Mouse (Mus musculus): Measurements from ENCODE around the gene 4632433K11Rik. TPM values are rescaled to one million over a fixed set of nuclear protein-coding genes. Genes with fewer than 3 reads are reported as not detected.
A peak's percentile ranks its signal among the peaks of the same experiment; 100 is the strongest.

The 4632433K11Rik gene
- total and polyA plus RNA-seq, 3 experiments = not detected

GRCm38 (mm10) chr7:5014251-5015117 is 19.4 kb upstream of the 4632433K11Rik start, which contains the start of the genes Zfp524 and Fiz1:
Zfp524 (plus strand) TSS chr7:5014415.
Fiz1 (minus strand) TSS chr7:5014697.
- peak within 1 kb of the TSS; percentile 77 for H3K4me2 ChIP-seq (ENCODE audit: insufficient read depth, low read depth, poor library complexity, severe bottlenecking)
- H3K9me3 ChIP-seq (replicated peaks; ENCODE audit: low read length) = peaks cover 6% of the 10 kb centered on the region
- H3K9ac ChIP-seq (ENCODE audit: insufficient read depth, low read depth) = peak within 1 kb of the TSS; percentile 97
- peak within 1 kb of the TSS; percentile 75 to 81 (median 78) for H3K4me3 ChIP-seq (replicated peaks in 1 of 3; ENCODE audit: low read depth in 2 of 3, low read length in 2 of 3, poor library complexity in 1 of 3)
- peak; percentile 97 for DNase-seq (ENCODE audit: extremely low read depth)
- peak; percentile 82 for TF ChIP-seq NRF1 (IDR thresholded peaks at IDR 0.05; ENCODE audit: low read depth, low read length)
- TF ChIP-seq POLR2A (IDR thresholded peaks at IDR 0.05; ENCODE audit: low read depth, low read length) = peak; percentile 83
- TF ChIP-seq TCF12 (IDR thresholded peaks at IDR 0.05; ENCODE audit: low read depth, low read length) = peak; percentile 65
- peak; percentile 42; the same call in 1 of the 2 replicates for TF ChIP-seq ZNF384 (IDR thresholded peaks at IDR 0.05; ENCODE audit: low read depth, low read length)
- TF ChIP-seq RCOR1 (conservative IDR thresholded peaks at IDR 0.05; ENCODE audit: low read depth, low read length) = peak; percentile 99
- TF ChIP-seq RAD21 (IDR thresholded peaks at IDR 0.05; ENCODE audit: low read depth, low read length) = no peak
- TF ChIP-seq MAFK (IDR thresholded peaks at IDR 0.05; ENCODE audit: insufficient replicate concordance, low read length) = no peak
- peak; percentile 43 for TF ChIP-seq IRF4 (IDR thresholded peaks at IDR 0.05; ENCODE audit: low read depth, low read length)
- peak; percentile 91 for TF ChIP-seq MAZ (IDR thresholded peaks at IDR 0.05; ENCODE audit: low read depth, low read length)
- peak; percentile 10; the same call in 1 of the 2 replicates for TF ChIP-seq MEF2A (IDR thresholded peaks at IDR 0.05; ENCODE audit: borderline replicate concordance, low read depth, low read length)
- TF ChIP-seq POLR2AphosphoS2 (IDR thresholded peaks at IDR 0.05; ENCODE audit: low read depth, low read length) = peak; percentile 14; the same call in 1 of the 2 replicates
- 0 out of 2 replicates have a peak, but pooled peaks have one; percentile 50 for TF ChIP-seq E2F4 (IDR thresholded peaks at IDR 0.05; ENCODE audit: insufficient replicate concordance, low read depth, low read length)
- TF ChIP-seq CHD2 (IDR thresholded peaks at IDR 0.05; ENCODE audit: low read length) = peak; percentile 65; the same call in 1 of the 2 replicates
- no peak for TF ChIP-seq MAX (IDR thresholded peaks at IDR 0.05; ENCODE audit: low read length)
- peak; percentile 85 for TF ChIP-seq HCFC1 (IDR thresholded peaks at IDR 0.05; ENCODE audit: low read depth, low read length)
- peak; percentile 67 for TF ChIP-seq NELFE (IDR thresholded peaks at IDR 0.05; ENCODE audit: low read depth, low read length)
- TF ChIP-seq UBTF (IDR thresholded peaks at IDR 0.05; ENCODE audit: low read depth, low read length) = no peak; the same call in 1 of the 2 replicates
- no peak; the same call in 1 of the 2 replicates for TF ChIP-seq SIN3A (IDR thresholded peaks at IDR 0.05; ENCODE audit: low read length)
- no peak for TF ChIP-seq PAX5 (IDR thresholded peaks at IDR 0.05; ENCODE audit: low read length)
- no peak for TF ChIP-seq USF2 (conservative IDR thresholded peaks at IDR 0.05; ENCODE audit: low read depth, low read length)
- peak; percentile 84; the same call in 1 of the 2 replicates for TF ChIP-seq KAT2A (IDR thresholded peaks at IDR 0.05; ENCODE audit: insufficient replicate concordance, low read length)
- TF ChIP-seq ELF1 (IDR thresholded peaks at IDR 0.05; ENCODE audit: low read depth, low read length) = peak; percentile 68
- TF ChIP-seq MYC (IDR thresholded peaks at IDR 0.05; ENCODE audit: low read depth, low read length) = peak; percentile 76
- H3K27me3 ChIP-seq (replicated peaks) = no peaks in the 10 kb centered on the region
- in situ Hi-C loops (cut with MboI; ENCODE audit: low pct_ligation_motif_present, low pct_unique_long_range_greater_than_20kb, low sequenced_read_pairs) = no loop called here
- H3K36me3 ChIP-seq (replicated peaks in 1 of 2; ENCODE audit: control insufficient read depth in 1 of 2, insufficient read depth in 1 of 2, low read length in 1 of 2) = peaks cover 36 to 46% of the 10 kb centered on the region in 2 experiments
- H3K79me2 ChIP-seq (replicated peaks; ENCODE audit: control insufficient read depth, extremely low read depth, insufficient read depth, poor library complexity, severe bottlenecking) = peaks cover 6% of the 10 kb centered on the region; the same call in 1 of the 2 replicates
- H3K27ac ChIP-seq (ENCODE audit: insufficient read depth, low read depth) = peak within 1 kb of the TSS; percentile 90
- dilution Hi-C loops (cut with MboI; ENCODE audit: extremely low pct_ligation_motif_present, extremely low pct_unique_long_range_greater_than_20kb, low sequenced_read_pairs) = no loop called here
- H3K4me1 ChIP-seq (ENCODE audit: control insufficient read depth in 1 of 2, insufficient read depth in 2 of 2) = peaks cover 4 to 36% of the 10 kb centered on the region in 2 experiments
